Mouse (Mus musculus) layer of hippocampus, adult 2 months (tissue): ENCODE results near the gene Gata1. TPM values are rescaled to one million over a fixed set of nuclear protein-coding genes. Genes with fewer than 3 reads are reported as not detected.
"Not testable (repeated sequence)": the region's sequence is repeated elsewhere in the genome, so short reads cannot be mapped to it uniquely, and the experiment has no call there.

Source experiments
- DNase-seq, 2 experiments: peaks; one replicate each; pipeline ENCODE4 v3.0.0; 2022; ENCODE audit warnings: low spot score in 2 of 2
- H3K27ac ChIP-seq: fragments of 200-600 bp; 2 replicates; pipeline ENCODE4 v1.8.1; 2022
- H3K4me3 ChIP-seq: fragments of 200-600 bp; 2 replicates; pipeline ENCODE4 v1.8.1; 2022; ENCODE audit warnings: mild to moderate bottlenecking
- CTCF ChIP-seq: fragments of 200-600 bp; conservative IDR thresholded peaks from 2 replicates; pipeline ENCODE4 v1.8.1; 2022; ENCODE audit warnings: antibody characterized with exemption, mild to moderate bottlenecking, moderate library complexity
- total RNA-seq, 2 experiments: library from RNA; stranded (reverse); gene quantifications; 2 replicates each; pipeline ENCODE4 v1.2.3; 2021

Gata1 gene
- total RNA-seq, 2 experiments from 2014 or later = not detected

- TF ChIP-seq CTCF = no peak
- Histone ChIP-seq H3K4me3 (peak overlapping the region; percentile 51), H3K27ac (peak overlapping the region; percentile 85)
- DNase-seq = peak; percentile 90 to 96
Measured at GRCm38 (mm10) chrX:7947900-7948492, 29.9 kb downstream of the Gata1 start.

GRCm38 (mm10) chrX:7947108-7947899, 30.6 kb downstream of the Gata1 start, which contains the start of gene Hdac6:
TSS of gene Hdac6 (minus strand) at chrX:7947889.
- DNase-seq = no peak
- H3K27ac ChIP-seq = peak within 1 kb of the TSS; percentile 85
- no peak for TF ChIP-seq CTCF
- peak within 1 kb of the TSS; percentile 62 for H3K4me3 ChIP-seq

DNA sequence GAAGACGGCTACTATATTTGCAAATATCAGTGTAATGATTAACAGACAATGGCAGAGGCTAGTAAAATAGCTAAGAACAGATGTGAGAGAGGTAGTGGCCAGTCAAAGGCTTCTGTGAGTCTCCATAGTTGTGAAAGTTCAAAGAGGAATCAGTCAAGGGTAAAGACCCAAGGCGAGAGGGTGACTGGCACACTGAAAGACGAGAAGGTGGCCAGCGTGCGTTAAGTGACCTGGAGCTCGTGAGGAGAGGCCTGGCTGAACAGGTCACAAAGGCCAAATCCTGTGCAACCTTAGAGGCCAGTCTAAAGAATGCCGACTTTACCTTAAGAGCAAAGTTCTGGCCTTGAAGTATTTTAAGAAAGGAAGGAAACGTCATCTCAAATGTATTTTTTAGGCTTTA, 32.3 kb downstream of the Gata1 start:
- no peak for TF ChIP-seq CTCF
- H3K27ac ChIP-seq = no peak overlapping the region
- H3K4me3 ChIP-seq = no peak overlapping the region
- no peak for DNase-seq

DNA sequence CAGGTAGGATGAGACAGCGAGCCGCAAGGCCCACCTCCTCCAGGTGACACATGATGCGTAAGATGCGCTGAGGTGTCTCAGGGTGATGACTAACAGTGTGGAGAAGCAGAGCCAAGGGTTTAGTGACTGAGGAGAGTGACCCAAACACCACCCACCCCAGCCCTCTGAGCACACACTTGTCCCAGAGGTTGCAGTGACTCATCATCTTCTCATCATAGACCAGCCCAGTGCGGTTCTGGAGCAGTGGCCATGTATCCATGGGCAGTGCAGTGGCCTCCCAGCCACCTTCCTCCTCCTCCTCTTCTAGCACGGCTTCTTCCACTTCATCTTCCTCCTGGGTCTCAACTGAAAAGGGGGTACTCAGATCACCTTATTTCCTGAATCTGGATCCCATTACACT, 40.2 kb downstream of the Gata1 start:
- no peak for TF ChIP-seq CTCF
- Histone ChIP-seq H3K4me3 (no peak overlapping the region), H3K27ac (no peak overlapping the region)
- no peak for DNase-seq

DNA sequence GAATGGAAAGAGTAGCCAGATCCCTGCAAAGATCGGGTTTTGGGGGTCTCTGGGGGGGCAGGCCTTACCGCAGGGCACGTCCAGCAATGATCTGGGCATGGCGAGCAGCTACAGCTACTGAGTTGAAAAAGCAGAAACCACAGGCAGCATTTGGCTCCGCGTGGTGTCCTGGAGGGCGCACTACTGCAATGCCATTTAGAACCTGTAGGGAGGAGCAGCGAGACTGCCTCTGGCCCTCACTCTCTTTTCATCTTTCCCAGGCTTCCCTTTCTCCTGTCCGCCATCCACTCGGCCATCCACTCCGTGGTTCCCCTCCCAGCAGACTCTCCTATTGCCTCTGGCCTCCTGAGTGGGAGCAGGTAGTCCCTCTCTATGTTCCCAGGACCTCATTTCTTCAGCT, 41.0 kb downstream of the Gata1 start:
- no peak for DNase-seq
- Histone ChIP-seq H3K27ac (no peak overlapping the region), H3K4me3 (no peak overlapping the region)
- peak; percentile 52 for TF ChIP-seq CTCF

GRCm38 (mm10) chrX:7928270-7928790, 49.5 kb downstream of the Gata1 start, which contains the start of gene Eras:
TSS of gene Eras (minus strand) at chrX:7928607.
- no peak for DNase-seq
- Histone ChIP-seq H3K27ac (no peak within 1 kb of the TSS), H3K4me3 (no peak within 1 kb of the TSS)
- no peak for TF ChIP-seq CTCF

GRCm38 (mm10) chrX:7927116-7927515, 50.8 kb downstream of the Gata1 start:
- no peak overlapping the region for H3K27ac ChIP-seq
- no peak for TF ChIP-seq CTCF
- DNase-seq = no peak
- H3K4me3 ChIP-seq = no peak overlapping the region

- DNase-seq = no peak
- no peak for TF ChIP-seq CTCF
- Histone ChIP-seq H3K27ac (no peak overlapping the region), H3K4me3 (no peak overlapping the region)
Measured at GRCm38 (mm10) chrX:7926266-7926665, 51.6 kb downstream of the Gata1 start.

GRCm38 (mm10) chrX:7922032-7922431, 55.8 kb downstream of the Gata1 start:
- TF ChIP-seq CTCF = no peak
- DNase-seq = no peak
- H3K4me3 ChIP-seq = peak overlapping the region; percentile 60
- peak overlapping the region; percentile 39; the same call in 1 of the 2 replicates for H3K27ac ChIP-seq

- TF ChIP-seq CTCF = no peak
- peak within 1 kb of the TSS; percentile 87 for H3K27ac ChIP-seq
- peak; percentile 37 to 50 for DNase-seq
- peak within 1 kb of the TSS; percentile 60 for H3K4me3 ChIP-seq
Measured at GRCm38 (mm10) chrX:7919601-7920383, 58.1 kb downstream of the Gata1 start, which contains the start of gene Pcsk1n. TSS of gene Pcsk1n (plus strand) at chrX:7919822.

- peak; percentile 32; the same call in 1 of the 2 replicates for TF ChIP-seq CTCF
- H3K4me3 ChIP-seq, DNase-seq, H3K27ac ChIP-seq: not testable (repeated sequence)
Measured at GRCm38 (mm10) chrX:7917960-7918359, 59.9 kb downstream of the Gata1 start.

- not testable (repeated sequence) for H3K4me3 ChIP-seq, H3K27ac ChIP-seq
- peak; percentile 59 for TF ChIP-seq CTCF
Measured at GRCm38 (mm10) chrX:7915669-7916068, 62.2 kb downstream of the Gata1 start.

GRCm38 (mm10) chrX:7910473-7910872, 67.4 kb downstream of the Gata1 start:
- TF ChIP-seq CTCF = 0 out of 2 replicates have a peak, but pooled peaks have one; percentile 9
- Histone ChIP-seq H3K4me3 (no peak overlapping the region), H3K27ac (no peak overlapping the region)
- no peak for DNase-seq

More at GRCm38 (mm10) chrX:7915669-7916068, 62.2 kb downstream of the Gata1 start:
- not testable (repeated sequence) for DNase-seq

Other genes with a start within 250 kb of the Gata1 start
- 100 to 1,000 TPM in 1 of 2 experiments, 10 to 100 TPM in 1; 91.6 to 102 TPM for gene Praf2, start 249.6 kb downstream of the Gata1 start, total RNA-seq
- gene Ccdc120, start 227.2 kb downstream of the Gata1 start, total RNA-seq = 10 to 100 TPM; 14.7 to 20.6 TPM
- gene Tfe3, start 215.5 kb downstream of the Gata1 start, total RNA-seq = 10 to 100 TPM; 29.0 to 35.1 TPM
- 100 to 1,000 TPM; 105 to 108 TPM for gene Gripap1, start 188.3 kb downstream of the Gata1 start, total RNA-seq
- gene Kcnd1, start 155.8 kb downstream of the Gata1 start, total RNA-seq = 1 to 10 TPM; 9.5 to 9.7 TPM
- 10 to 100 TPM; 82.6 to 83.8 TPM for gene Otud5, start 136.7 kb downstream of the Gata1 start, total RNA-seq
- gene Pim2, start 99.8 kb downstream of the Gata1 start, total RNA-seq = 10 to 100 TPM; 53.0 to 54.6 TPM
- 10 to 100 TPM; 36.0 to 40.5 TPM for gene Slc35a2, start 94.0 kb downstream of the Gata1 start, total RNA-seq
- gene Pqbp1, start 78.8 kb downstream of the Gata1 start, total RNA-seq = 10 to 100 TPM; 83.6 to 92.9 TPM
- 10 to 100 TPM; 21.4 to 26.3 TPM for gene Timm17b, start 78.7 kb downstream of the Gata1 start, total RNA-seq
- not detected for gene Gm10491, start 70.2 kb downstream of the Gata1 start, total RNA-seq
- not detected for gene Gm10490, start 68.5 kb downstream of the Gata1 start, total RNA-seq
- 100 to 1,000 TPM; 376 to 404 TPM for gene Pcsk1n, start 58.2 kb downstream of the Gata1 start, total RNA-seq
- gene Eras, start 49.5 kb downstream of the Gata1 start, total RNA-seq = not detected
- gene Hdac6, start 30.2 kb downstream of the Gata1 start, total RNA-seq = 10 to 100 TPM; 49.2 to 51.4 TPM
- gene Glod5, start 40.4 kb upstream of the Gata1 start, total RNA-seq = under 1 TPM in 1 of 2 experiments, not detected in 1; 0.59 TPM
- gene Suv39h1, start 96.7 kb upstream of the Gata1 start, total RNA-seq = 10 to 100 TPM; 20.2 to 20.3 TPM
- gene Was, start 112.4 kb upstream of the Gata1 start, total RNA-seq = 1 to 10 TPM in 1 of 2 experiments, under 1 TPM in 1; 0.98 to 2.0 TPM
- 100 to 1,000 TPM; 208 to 235 TPM for gene Wdr13, start 154.8 kb upstream of the Gata1 start, total RNA-seq
- 100 to 1,000 TPM; 111 to 133 TPM for gene Rbm3, start 167.8 kb upstream of the Gata1 start, total RNA-seq
- 10 to 100 TPM; 13.5 to 13.6 TPM for gene Tbc1d25, start 198.1 kb upstream of the Gata1 start, total RNA-seq
- 10 to 100 TPM; 28.5 to 32.5 TPM for gene Ebp, start 215.4 kb upstream of the Gata1 start, total RNA-seq
- 100 to 1,000 TPM; 102 to 113 TPM for gene Porcn, start 228.5 kb upstream of the Gata1 start, total RNA-seq